Mouse (Mus musculus) neural tube, embryonic 11.5 days (tissue): ENCODE data around the gene Mmadhc. TPM values are rescaled to one million over a fixed set of nuclear protein-coding genes. Genes with fewer than 3 reads are reported as not detected.

Experiments used
- ATAC-seq: fragments of 200-750 bp; cut with Nextera tagmentation; 2 replicates; pipeline ENCODE4 v1.8.0; 2017; ENCODE audit warnings: moderate number of reproducible peaks, mild to moderate bottlenecking, moderate TSS enrichment, moderate library complexity; ENCODE audit not compliant: insufficient read depth, low FRiP score, low TSS enrichment
- DNase-seq: peaks from one replicate; pipeline ENCODE4 v3.0.0-alpha.2; 2015; ENCODE audit warnings: low spot score
- H3K27ac ChIP-seq: fragments of 300-500 bp; sonication (generic); 2 replicates; pipeline ENCODE4 v1.5.1; 2014; ENCODE audit warnings: low read depth, mild to moderate bottlenecking, low read length
- H3K27me3 ChIP-seq: fragments of 300-500 bp; sonication (generic); 2 replicates; pipeline ENCODE4 v1.6.1; 2014; ENCODE audit warnings: mild to moderate bottlenecking, low read length, mixed read lengths; ENCODE audit not compliant: control insufficient read depth, insufficient read depth
- H3K36me3 ChIP-seq: fragments of 300-500 bp; sonication (generic); 2 replicates; pipeline ENCODE4 v1.6.1; 2014; ENCODE audit warnings: mild to moderate bottlenecking, low read length, moderate library complexity, mixed read lengths; ENCODE audit not compliant: control insufficient read depth, insufficient read depth
- H3K4me1 ChIP-seq: fragments of 300-500 bp; sonication (generic); 2 replicates; pipeline ENCODE4 v1.6.1; 2014; ENCODE audit warnings: low read length, mixed read lengths; ENCODE audit not compliant: control insufficient read depth, insufficient read depth
- H3K4me2 ChIP-seq: fragments of 300-500 bp; sonication (generic); 2 replicates; pipeline ENCODE4 v1.6.1; 2014; ENCODE audit warnings: low read depth, mild to moderate bottlenecking, moderate library complexity
- H3K4me3 ChIP-seq: fragments of 300-500 bp; sonication (generic); 2 replicates; pipeline ENCODE4 v1.5.1; 2014; ENCODE audit warnings: low read depth, low read length
- H3K9ac ChIP-seq: fragments of 300-500 bp; sonication (generic); 2 replicates; pipeline ENCODE4 v1.6.1; 2014; ENCODE audit warnings: mild to moderate bottlenecking, low read length
- H3K9me3 ChIP-seq: fragments of 300-500 bp; sonication (generic); 2 replicates; pipeline ENCODE4 v1.6.1; 2016; ENCODE audit warnings: low read length; ENCODE audit not compliant: control insufficient read depth
- WGBS: fragments of 180-500 bp; shearing (Covaris S2); extraction: QIAGEN DNeasy Blood & Tissue Kit; methylation state at CpG from one replicate; pipeline ENCODE4 v1.1.7; 2014; 5-methylcytosine and 5-hydroxymethylcytosine counted together
- polyA plus RNA-seq: library from polyadenylated mRNA; unstranded; fragments of >200 nt; fragmentation: Nextera tagmentation; extraction: Ambion mirVana; gene quantifications from 2 replicates; pipeline ENCODE4 v1.2.1, GENCODE M21; 2014

Gene Mmadhc
- polyA plus RNA-seq, 1 experiment from 2014 or later, result 178 TPM

GRCm38 (mm10) chr2:50276715-50277114 lies 19.9 kb downstream of the Mmadhc start:
- Histone ChIP-seq H3K9ac (no peak overlapping the region), H3K27me3 (no peaks in the 10 kb centered on the region), H3K4me1 (no peaks in the 10 kb centered on the region), H3K36me3 (peaks cover 5% of the 10 kb centered on the region), H3K9me3 (no peaks in the 10 kb centered on the region), H3K4me3 (no peak overlapping the region), H3K27ac (no peak overlapping the region), H3K4me2 (no peak overlapping the region)
- WGBS, result 65% methylated on average over 10 of the region's 10 CpGs
- DNase-seq (no peak), ATAC-seq (no peak)

- ATAC-seq, result no peak
- Histone ChIP-seq H3K4me3 (no peak overlapping the region), H3K9ac (no peak overlapping the region), H3K9me3 (no peaks in the 10 kb centered on the region), H3K4me1 (no peaks in the 10 kb centered on the region), H3K36me3 (no peaks in the 10 kb centered on the region; the same call in 1 of the 2 replicates), H3K4me2 (no peak overlapping the region), H3K27me3 (no peaks in the 10 kb centered on the region), H3K27ac (no peak overlapping the region)
- DNase-seq, result no peak
- 69% methylated on average over 6 of the region's 6 CpGs for WGBS
These were observed 23.2 kb downstream of the Mmadhc start for GRCm38 (mm10) chr2:50273415-50273814.

- WGBS, result 51% methylated on average over 5 of the region's 5 CpGs
- no peak overlapping the region for H3K27ac ChIP-seq
- no peak overlapping the region for H3K9ac ChIP-seq
- no peaks in the 10 kb centered on the region for H3K27me3 ChIP-seq
- ATAC-seq (no peak), DNase-seq (no peak)
- H3K4me3 ChIP-seq, result no peak overlapping the region
- no peaks in the 10 kb centered on the region for H3K4me1 ChIP-seq
- no peaks in the 10 kb centered on the region for H3K36me3 ChIP-seq
- no peak overlapping the region for H3K4me2 ChIP-seq
- H3K9me3 ChIP-seq, result no peaks in the 10 kb centered on the region
These were observed 24.4 kb downstream of the Mmadhc start for GRCm38 (mm10) chr2:50272165-50272564.

GRCm38 (mm10) chr2:50268514-50268913 lies 28.1 kb downstream of the Mmadhc start:
- Histone ChIP-seq H3K36me3 (no peaks in the 10 kb centered on the region), H3K4me3 (no peak overlapping the region), H3K9ac (no peak overlapping the region), H3K27ac (no peak overlapping the region), H3K9me3 (no peaks in the 10 kb centered on the region), H3K27me3 (no peaks in the 10 kb centered on the region), H3K4me2 (no peak overlapping the region), H3K4me1 (no peaks in the 10 kb centered on the region)
- DNase-seq (no peak), ATAC-seq (no peak)
- WGBS, result 70% methylated on average over 2 of the region's 2 CpGs

- Histone ChIP-seq H3K4me2 (no peak overlapping the region), H3K4me3 (no peak overlapping the region), H3K9ac (no peak overlapping the region), H3K4me1 (no peaks in the 10 kb centered on the region), H3K36me3 (no peaks in the 10 kb centered on the region), H3K9me3 (no peaks in the 10 kb centered on the region), H3K27me3 (no peaks in the 10 kb centered on the region), H3K27ac (no peak overlapping the region)
- DNase-seq (no peak), ATAC-seq (no peak)
These were observed 29.6 kb downstream of the Mmadhc start for GRCm38 (mm10) chr2:50267046-50267445.

- Histone ChIP-seq H3K4me2 (no peak overlapping the region), H3K4me1 (no peaks in the 10 kb centered on the region), H3K27me3 (no peaks in the 10 kb centered on the region), H3K27ac (no peak overlapping the region), H3K4me3 (no peak overlapping the region), H3K9me3 (no peaks in the 10 kb centered on the region), H3K9ac (no peak overlapping the region), H3K36me3 (no peaks in the 10 kb centered on the region)
- 26% methylated on average over 2 of the region's 2 CpGs for WGBS
- ATAC-seq (no peak), DNase-seq (no peak)
These were observed 31.3 kb downstream of the Mmadhc start for GRCm38 (mm10) chr2:50265215-50265785.

- Histone ChIP-seq H3K4me2 (no peak overlapping the region), H3K9me3 (no peaks in the 10 kb centered on the region), H3K36me3 (no peaks in the 10 kb centered on the region), H3K4me3 (no peak overlapping the region), H3K4me1 (no peaks in the 10 kb centered on the region), H3K27ac (no peak overlapping the region), H3K9ac (no peak overlapping the region), H3K27me3 (no peaks in the 10 kb centered on the region)
- ATAC-seq (no peak), DNase-seq (no peak)
- 78% methylated on average over 6 of the region's 6 CpGs for WGBS
These were observed 32.5 kb downstream of the Mmadhc start for GRCm38 (mm10) chr2:50264059-50264458.

GRCm38 (mm10) chr2:50254955-50255354 lies 41.6 kb downstream of the Mmadhc start:
- no peak for DNase-seq
- Histone ChIP-seq H3K27me3 (no peaks in the 10 kb centered on the region), H3K4me3 (no peak overlapping the region), H3K4me2 (no peak overlapping the region), H3K27ac (no peak overlapping the region), H3K36me3 (no peaks in the 10 kb centered on the region), H3K9me3 (no peaks in the 10 kb centered on the region), H3K9ac (no peak overlapping the region), H3K4me1 (no peaks in the 10 kb centered on the region)
- WGBS, result 91% methylated on average over 5 of the region's 5 CpGs
- no peak for ATAC-seq

- no peak overlapping the region for H3K4me3 ChIP-seq
- H3K36me3 ChIP-seq, result no peaks in the 10 kb centered on the region
- WGBS, result 80% methylated on average over 3 of the region's 3 CpGs
- no peaks in the 10 kb centered on the region for H3K27me3 ChIP-seq
- DNase-seq (no peak), ATAC-seq (no peak)
- no peak overlapping the region for H3K4me2 ChIP-seq
- H3K9ac ChIP-seq, result no peak overlapping the region
- H3K4me1 ChIP-seq, result no peaks in the 10 kb centered on the region
- H3K9me3 ChIP-seq, result no peaks in the 10 kb centered on the region
- no peak overlapping the region for H3K27ac ChIP-seq
These were observed 48.0 kb downstream of the Mmadhc start for GRCm38 (mm10) chr2:50248551-50248950.
